Comparison of ENCODE assay signal across 8 mouse cellular contexts in the genomic region with DNA sequence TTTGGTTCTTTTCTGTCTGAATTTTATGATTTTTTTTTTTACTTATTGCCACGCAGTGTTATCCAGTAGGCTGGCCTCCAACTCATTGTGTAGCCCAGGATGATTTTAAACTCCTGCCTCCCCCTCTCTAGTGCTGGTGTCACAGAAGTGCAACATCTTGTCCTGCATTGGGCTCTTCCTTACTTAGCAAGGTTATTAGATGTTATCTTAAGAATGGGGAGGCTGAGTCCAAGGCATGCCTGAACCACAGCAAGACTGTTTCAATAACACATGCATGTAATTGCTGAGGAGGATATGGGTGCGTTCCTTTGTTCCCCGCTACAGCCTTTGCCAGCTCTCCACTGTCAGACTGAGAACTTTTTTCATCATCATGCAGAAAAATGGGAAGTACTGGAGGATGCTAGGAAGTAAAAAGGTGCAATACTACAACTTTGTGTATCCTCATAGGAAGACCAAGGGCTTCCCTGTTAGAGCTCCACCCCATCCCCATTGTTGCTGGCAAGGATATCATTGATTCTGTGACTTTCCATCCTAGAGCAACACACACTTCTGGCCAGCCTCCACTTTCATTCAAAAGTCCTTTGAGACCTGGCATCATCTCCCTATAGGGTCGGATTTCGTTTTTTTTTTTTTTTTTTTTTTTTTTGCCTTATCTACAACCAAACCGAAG. TPM values are rescaled to one million over a fixed set of nuclear protein-coding genes. Genes with fewer than 3 reads are reported as not detected.
DNase-seq lines count a peak whose midpoint lies in the region; ATAC-seq and TF ChIP-seq lines count a peak whose summit lies in the region.

No protein-coding gene starts in this region.

- WGBS in liver, postnatal 0 days (ENCODE audit: insufficient replicate concordance), result 31% methylated on average over 6 of the region's 6 CpGs

- no peak for TF ChIP-seq CTCF in MEL (IDR thresholded peaks at IDR 0.05 in 2 of 3, conservative IDR thresholded peaks at IDR 0.05 in 1 of 3; ENCODE audit: control insufficient read depth in 1 of 3, insufficient read depth in 1 of 3, low read depth in 2 of 3, low read length in 3 of 3, poor library complexity in 1 of 3, severe bottlenecking in 1 of 3)
- TF ChIP-seq CTCF in liver, postnatal 0 days (IDR thresholded peaks at IDR 0.05; ENCODE audit: low read depth), result no peak

- no peaks in the 10 kb centered on the region for H3K9me3 ChIP-seq in MEL (replicated peaks; ENCODE audit: insufficient read depth, low read length)
- H3K9me3 ChIP-seq in liver, postnatal 0 days (ENCODE audit: low read length), result no peaks in the 10 kb centered on the region

- no peaks in the 10 kb centered on the region for H3K27me3 ChIP-seq in MEL (ENCODE audit: control insufficient read depth in 1 of 2, insufficient read depth in 2 of 2, low read length in 2 of 2)
- H3K27me3 ChIP-seq in liver, postnatal 0 days (ENCODE audit: insufficient read depth, low read length), result no peaks in the 10 kb centered on the region

- peaks cover 6 to 27% of the 10 kb centered on the region in 2 experiments for H3K4me1 ChIP-seq in MEL (ENCODE audit: control insufficient read depth in 1 of 2, insufficient read depth in 2 of 2, low read length in 2 of 2)
- H3K4me1 ChIP-seq in liver, postnatal 0 days (ENCODE audit: insufficient read depth), result peaks cover 15% of the 10 kb centered on the region

- peaks cover 33% of the 10 kb centered on the region for H3K79me2 ChIP-seq in MEL (ENCODE audit: control insufficient read depth, insufficient read depth, low read length, poor library complexity)

- TF ChIP-seq EP300 in MEL (IDR thresholded peaks at IDR 0.05; ENCODE audit: low read depth in 1 of 2, low read length in 2 of 2), result peak in 1 of 2 experiments; percentile 80; a peak in 3 of 4 replicates
- no peak for TF ChIP-seq EP300 in liver, postnatal 0 days (IDR thresholded peaks at IDR 0.05; ENCODE audit: low read depth)

- DNase-seq in adrenal gland, postnatal 10 days, result peak; percentile 35
- DNase-seq in adrenal gland, postnatal 25 days, result no peak
- peak; percentile 78 for DNase-seq in MEL (ENCODE audit: low read depth, low spot score)
- no peak for DNase-seq in liver, postnatal 0 days
- no peak for DNase-seq in layer of hippocampus, adult 9-11 months
- no peak for DNase-seq in right cerebral cortex, adult 18-20 months

- peak; percentile 26 for ATAC-seq in granulocyte monocyte progenitor cell, adult 5-6 weeks (replicated peaks; ENCODE audit: poor library complexity, severe bottlenecking)
- ATAC-seq in liver, postnatal 0 days, result no peak
- ATAC-seq in CD4-positive, CD25-positive, alpha-beta regulatory T cell, adult 4 months, result no peak

- peak overlapping the region; percentile 94 for H3K4me2 ChIP-seq in liver, postnatal 0 days (ENCODE audit: low read depth, low read length)

- H3K36me3 ChIP-seq in MEL (ENCODE audit: control insufficient read depth in 1 of 2, insufficient read depth in 2 of 2, low read length in 2 of 2), result peaks cover 26 to 31% of the 10 kb centered on the region in 2 experiments
- H3K36me3 ChIP-seq in liver, postnatal 0 days (replicated peaks; ENCODE audit: insufficient read depth, low read length), result peaks cover 25% of the 10 kb centered on the region

- TF ChIP-seq RAD21 in MEL (IDR thresholded peaks at IDR 0.05; ENCODE audit: low read depth, low read length), result no peak

- H3K27ac ChIP-seq in MEL (ENCODE audit: control insufficient read depth, low read depth, low read length), result peak overlapping the region; percentile 89
- peak overlapping the region; percentile 89 for H3K27ac ChIP-seq in liver, postnatal 0 days (ENCODE audit: low read depth)

- H3K4me3 ChIP-seq in MEL (ENCODE audit: control insufficient read depth in 1 of 2, insufficient read depth in 1 of 2, low read depth in 2 of 2, low read length in 2 of 2), result peak overlapping the region; percentile 65 to 66
- H3K4me3 ChIP-seq in liver, postnatal 0 days (ENCODE audit: low read depth, low read length), result peak overlapping the region; percentile 80

- TF ChIP-seq POLR2A in MEL (IDR thresholded peaks at IDR 0.05; ENCODE audit: control insufficient read depth in 1 of 2, insufficient read depth in 1 of 2, low read depth in 1 of 2, low read length in 2 of 2, poor library complexity in 1 of 2), result no peak

- peak overlapping the region; percentile 77 for H3K9ac ChIP-seq in MEL (ENCODE audit: control insufficient read depth, low read depth, low read length, poor library complexity, severe bottlenecking)
- H3K9ac ChIP-seq in liver, postnatal 0 days (replicated peaks), result peak overlapping the region; percentile 76

TF ChIP-seq in MEL, 35 proteins besides CTCF, POLR2A, EP300 and RAD21 (continues in another document):
- TF ChIP-seq HCFC1 (IDR thresholded peaks at IDR 0.05; ENCODE audit: low read depth, low read length) (peak; percentile 23), TAL1 (IDR thresholded peaks at IDR 0.05; ENCODE audit: low read length) (no peak), POLR2AphosphoS5 (IDR thresholded peaks at IDR 0.05; ENCODE audit: borderline replicate concordance, low read depth, low read length) (no peak), ETS1 (IDR thresholded peaks at IDR 0.05; ENCODE audit: low read depth, low read length) (no peak; the same call in none of the 2 replicates), POLR2AphosphoS2 (IDR thresholded peaks at IDR 0.05; ENCODE audit: low read length) (0 out of 2 replicates have a peak, but pooled peaks have one; percentile 13), USF2 (IDR thresholded peaks at IDR 0.05; ENCODE audit: borderline replicate concordance in 1 of 2, insufficient read depth in 1 of 2, low read depth in 1 of 2, low read length in 2 of 2) (no peak), TCF12 (IDR thresholded peaks at IDR 0.05; ENCODE audit: low read depth, low read length) (no peak), ZKSCAN1 (IDR thresholded peaks at IDR 0.05; ENCODE audit: low read depth, low read length) (peak; percentile 64; the same call in 1 of the 2 replicates), MYC (IDR thresholded peaks at IDR 0.05; ENCODE audit: low read depth, low read length) (0 out of 2 replicates have a peak, but pooled peaks have one; percentile 30), KAT2A (conservative IDR thresholded peaks at IDR 0.05; ENCODE audit: low read depth, low read length) (0 out of 2 replicates have a peak, but pooled peaks have one; percentile 11), MYB (IDR thresholded peaks at IDR 0.05; ENCODE audit: low read depth, low read length) (peak; percentile 87), CHD1 (IDR thresholded peaks at IDR 0.05; ENCODE audit: low read depth, low read length) (no peak), MAZ (IDR thresholded peaks at IDR 0.05; ENCODE audit: low read depth, low read length) (no peak), MXI1 (IDR thresholded peaks at IDR 0.05; ENCODE audit: low read depth, low read length) (0 out of 2 replicates have a peak, but pooled peaks have one; percentile 2), RCOR1 (IDR thresholded peaks at IDR 0.05; ENCODE audit: low read depth, low read length) (peak; percentile 74)

RNA-seq across cellular contexts. Expression of a gene that starts 1.1 kb away (rescaled TPM):
- total RNA-seq in adrenal gland, postnatal 10 days (2021), result 1,000 to 10,000 TPM; 4,995 to 5,524 TPM
- total RNA-seq in adrenal gland, postnatal 25 days (2021), result 2,437 and 2,492 TPM in 2 replicates
- 2,164 and 2,193 TPM in 2 replicates for total RNA-seq in MEL (2012; rRNA removed)
- 1,000 to 10,000 TPM in 1 of 2 experiments, 100 to 1,000 TPM in 1; 545 to 2,318 TPM for polyA plus RNA-seq in MEL (2012; ENCODE audit: insufficient read depth in 1 of 2, insufficient read length in 2 of 2, low read depth in 1 of 2, low replicate concordance in 2 of 2, missing spikeins in 1 of 2)
- total RNA-seq in granulocyte monocyte progenitor cell, adult 5-6 weeks (2014; fragmentation: Nextera tagmentation), result 1,867 and 2,007 TPM in 2 replicates
- total RNA-seq in granulocyte monocyte progenitor cell, adult 5-6 weeks (2017), result 1,997 and 2,300 TPM in 2 replicates
- 1,808 and 1,865 TPM in 2 replicates for polyA plus RNA-seq in liver, postnatal 0 days (2015; fragmentation: Nextera tagmentation; extraction: Ambion mirVana)
- 100 to 1,000 TPM; 455 to 512 TPM for polyA plus RNA-seq in CD4-positive, CD25-positive, alpha-beta regulatory T cell, adult 4 months (2017; shearing (Covaris generic))

RNA-seq across cellular contexts. Expression of a gene that starts 9.4 kb away (rescaled TPM):
- 10 to 100 TPM; 37.1 to 51.9 TPM for total RNA-seq in adrenal gland, postnatal 10 days (2021)
- total RNA-seq in adrenal gland, postnatal 25 days (2021), result 52.2 and 73.2 TPM in 2 replicates
- total RNA-seq in MEL (2012; rRNA removed), result 5.5 and 8.2 TPM in 2 replicates
- 10 to 100 TPM; 33.8 to 46.0 TPM for polyA plus RNA-seq in MEL (2012; ENCODE audit: insufficient read depth in 1 of 2, insufficient read length in 2 of 2, low read depth in 1 of 2, low replicate concordance in 2 of 2, missing spikeins in 1 of 2)
- 54.8 and 64.2 TPM in 2 replicates for total RNA-seq in granulocyte monocyte progenitor cell, adult 5-6 weeks (2014; fragmentation: Nextera tagmentation)
- total RNA-seq in granulocyte monocyte progenitor cell, adult 5-6 weeks (2017), result 15.0 and 17.2 TPM in 2 replicates
- 4.3 and 5.4 TPM in 2 replicates for polyA plus RNA-seq in liver, postnatal 0 days (2015; fragmentation: Nextera tagmentation; extraction: Ambion mirVana)
- 10 to 100 TPM; 50.9 to 75.4 TPM for polyA plus RNA-seq in CD4-positive, CD25-positive, alpha-beta regulatory T cell, adult 4 months (2017; shearing (Covaris generic))

RNA-seq across cellular contexts. Expression of a gene that starts 23.2 kb away (rescaled TPM):
- total RNA-seq in adrenal gland, postnatal 10 days (2021), result 100 to 1,000 TPM; 138 to 142 TPM
- 167 and 204 TPM in 2 replicates for total RNA-seq in adrenal gland, postnatal 25 days (2021)
- total RNA-seq in MEL (2012; rRNA removed), result 233 and 240 TPM in 2 replicates
- polyA plus RNA-seq in MEL (2012; ENCODE audit: insufficient read depth in 1 of 2, insufficient read length in 2 of 2, low read depth in 1 of 2, low replicate concordance in 2 of 2, missing spikeins in 1 of 2), result 100 to 1,000 TPM; 216 to 627 TPM
- 204 and 218 TPM in 2 replicates for total RNA-seq in granulocyte monocyte progenitor cell, adult 5-6 weeks (2014; fragmentation: Nextera tagmentation)
- 321 and 371 TPM in 2 replicates for total RNA-seq in granulocyte monocyte progenitor cell, adult 5-6 weeks (2017)
- 193 and 194 TPM in 2 replicates for polyA plus RNA-seq in liver, postnatal 0 days (2015; fragmentation: Nextera tagmentation; extraction: Ambion mirVana)
- polyA plus RNA-seq in CD4-positive, CD25-positive, alpha-beta regulatory T cell, adult 4 months (2017; shearing (Covaris generic)), result 100 to 1,000 TPM; 234 to 353 TPM

RNA-seq across cellular contexts. Expression of a gene that starts 46.6 kb away (rescaled TPM):
- 100 to 1,000 TPM; 694 to 716 TPM for total RNA-seq in adrenal gland, postnatal 10 days (2021)
- total RNA-seq in adrenal gland, postnatal 25 days (2021), result 566 and 612 TPM in 2 replicates
- total RNA-seq in MEL (2012; rRNA removed), result 1,577 and 1,612 TPM in 2 replicates
- 1,000 to 10,000 TPM in 1 of 2 experiments, 100 to 1,000 TPM in 1; 202 to 1,039 TPM for polyA plus RNA-seq in MEL (2012; ENCODE audit: insufficient read depth in 1 of 2, insufficient read length in 2 of 2, low read depth in 1 of 2, low replicate concordance in 2 of 2, missing spikeins in 1 of 2)
- 1,470 and 1,497 TPM in 2 replicates for total RNA-seq in granulocyte monocyte progenitor cell, adult 5-6 weeks (2014; fragmentation: Nextera tagmentation)
- 2,024 and 2,260 TPM in 2 replicates for total RNA-seq in granulocyte monocyte progenitor cell, adult 5-6 weeks (2017)
- 384 and 394 TPM in 2 replicates for polyA plus RNA-seq in liver, postnatal 0 days (2015; fragmentation: Nextera tagmentation; extraction: Ambion mirVana)
- polyA plus RNA-seq in CD4-positive, CD25-positive, alpha-beta regulatory T cell, adult 4 months (2017; shearing (Covaris generic)), result 100 to 1,000 TPM; 957 to 1,000 TPM

Comparison
In these comparisons a context has a peak if more than half of its experiments do, and no peak if none do; other contexts are left out.
1. DNase-seq: peak in adrenal gland, postnatal 10 days (single experiment) and MEL (single experiment); none in adrenal gland, postnatal 25 days (single experiment), liver, postnatal 0 days (single experiment), layer of hippocampus, adult 9-11 months (single experiment) and right cerebral cortex, adult 18-20 months (single experiment).